In the genomic region with DNA sequence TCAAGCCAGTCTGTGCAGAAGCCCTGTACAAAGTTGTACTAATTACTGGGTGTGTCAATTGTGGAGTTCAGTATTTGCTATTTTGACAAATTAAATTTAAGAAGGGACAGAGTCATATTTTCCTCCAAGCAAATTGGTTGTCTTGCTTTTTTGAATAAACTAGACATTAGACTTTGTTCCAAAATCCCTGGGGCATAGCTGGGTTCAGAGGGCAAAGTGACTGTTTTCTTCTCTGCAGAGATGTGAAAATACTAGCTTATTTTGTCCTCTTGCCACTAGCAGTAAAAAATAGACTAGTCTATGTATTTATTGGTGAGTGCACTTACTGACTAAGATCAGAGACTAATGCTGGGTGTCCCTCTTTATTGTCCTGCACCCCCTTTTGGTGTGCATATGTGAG, we compare ENCODE assay signal across 21 mouse cellular contexts.
"Had no signal": no experiment of that assay in that cellular context is flagged by ENCODE, and none has a peak within 500 bp of the region (broad histone marks: within the 10 kb centered on the region; RNA-seq: fewer than 3 reads in every experiment).

No protein-coding gene starts in this region.

- H3K36me3 ChIP-seq: liver, embryonic 15.5 days; lung, embryonic 15.5 days; midbrain, embryonic 10.5 days; midbrain, embryonic 13.5 days; neural tube, embryonic 13.5 days; stomach, embryonic 15.5 days had no signal

- H3K27ac ChIP-seq: hindbrain, postnatal 0 days; left cerebral cortex, adult 2 months; liver, embryonic 12.5 days; liver, embryonic 15.5 days; lung, embryonic 15.5 days; midbrain, embryonic 10.5 days; midbrain, embryonic 13.5 days; neural tube, embryonic 13.5 days; stomach, embryonic 15.5 days had no signal

- H3K4me1 ChIP-seq: liver, embryonic 12.5 days; liver, embryonic 15.5 days; megakaryocyte, embryonic 14.5 days had no signal

- H3K9me3 ChIP-seq: liver, embryonic 12.5 days; liver, embryonic 15.5 days; lung, embryonic 15.5 days; megakaryocyte, embryonic 14.5 days; midbrain, embryonic 10.5 days; midbrain, embryonic 13.5 days; neural tube, embryonic 13.5 days; stomach, embryonic 15.5 days had no signal

- H3K27me3 ChIP-seq: liver, embryonic 12.5 days; liver, embryonic 15.5 days; lung, embryonic 15.5 days; megakaryocyte, embryonic 14.5 days; midbrain, embryonic 13.5 days; neural tube, embryonic 13.5 days; stomach, embryonic 15.5 days had no signal

- H3K4me2 ChIP-seq: liver, embryonic 12.5 days; liver, embryonic 15.5 days; lung, embryonic 15.5 days; midbrain, embryonic 13.5 days; neural tube, embryonic 13.5 days; stomach, embryonic 15.5 days had no signal

- H3K9ac ChIP-seq: liver, embryonic 12.5 days; liver, embryonic 15.5 days; lung, embryonic 15.5 days; midbrain, embryonic 13.5 days; neural tube, embryonic 13.5 days; stomach, embryonic 15.5 days had no signal

- DNase-seq: layer of hippocampus, postnatal 36 days; lung, adult 18-20 months; lung, postnatal 10 days; lung, postnatal 36 days; retina, postnatal 1 day; right cerebral cortex, postnatal 25 days; spleen, adult 18-20 months; thymus, postnatal 25 days had no signal

- ATAC-seq: hindbrain, postnatal 0 days; intestine, postnatal 0 days; liver, embryonic 12.5 days; midbrain, embryonic 13.5 days; midbrain, embryonic 16.5 days had no signal

- H3K4me3 ChIP-seq: left cerebral cortex, adult 2 months; liver, embryonic 12.5 days; liver, embryonic 15.5 days; lung, embryonic 15.5 days; megakaryocyte, embryonic 14.5 days; midbrain, embryonic 10.5 days; midbrain, embryonic 13.5 days; myocyte; neural tube, embryonic 13.5 days; stomach, embryonic 15.5 days had no signal
